Mouse (Mus musculus): ENCODE measurements around the gene Abcc8.

- TF ChIP-seq CTCF (IDR thresholded peaks at IDR 0.05; ENCODE audit: low read depth, low read length) (no peak), POLR2A (IDR thresholded peaks at IDR 0.05; ENCODE audit: borderline replicate concordance, low read depth, low read length) (no peak)
Measured at GRCm38 (mm10) chr7:46097319-46097783, 82.5 kb downstream of the Abcc8 start.
